Mouse (Mus musculus) small intestine, adult 2 months (tissue): ENCODE results near the gene Rims3. TPM values are rescaled to one million over a fixed set of nuclear protein-coding genes. Genes with fewer than 3 reads are reported as not detected.

Source experiments
- H3K27ac ChIP-seq: fragments of 200-500 bp; 2 replicates; pipeline ENCODE4 v1.5.1; 2012; ENCODE audit warnings: low read depth, low read length, control low read depth, inconsistent platforms; ENCODE audit not compliant: insufficient read depth
- H3K27me3 ChIP-seq: fragments of 200-500 bp; 2 replicates; pipeline ENCODE4 v1.6.1; 2012; ENCODE audit warnings: mild to moderate bottlenecking, moderate library complexity, low read length, inconsistent platforms; ENCODE audit not compliant: control insufficient read depth, insufficient read depth
- H3K36me3 ChIP-seq: fragments of 200-500 bp; 2 replicates; pipeline ENCODE4 v1.6.1; 2012; ENCODE audit warnings: mild to moderate bottlenecking, low read length, control low read depth, inconsistent platforms; ENCODE audit not compliant: control insufficient read depth, insufficient read depth
- H3K4me1 ChIP-seq: fragments of 200-500 bp; 2 replicates; pipeline ENCODE4 v1.6.1; 2012; ENCODE audit warnings: low read length, inconsistent platforms, mixed read lengths; ENCODE audit not compliant: control insufficient read depth, insufficient read depth, insufficient read length
- H3K4me3 ChIP-seq: fragments of 200-500 bp; 2 replicates; pipeline ENCODE4 v1.5.1; 2012; ENCODE audit warnings: low read depth, mild to moderate bottlenecking, control low read depth, inconsistent platforms, low read length, moderate library complexity
- CTCF ChIP-seq: fragments of 200-500 bp; IDR thresholded peaks from 2 replicates; pipeline ENCODE4 v1.5.1; 2012; ENCODE audit warnings: low read depth, mild to moderate bottlenecking, control low read depth, inconsistent platforms, low read length, moderate library complexity, mixed read lengths; ENCODE audit not compliant: insufficient replicate concordance, insufficient read length; ENCODE audit errors: extremely low read depth
- POLR2A ChIP-seq: fragments of 200-500 bp; IDR thresholded peaks from 2 replicates; pipeline ENCODE4 v1.6.1; 2012; ENCODE audit warnings: low read depth, mild to moderate bottlenecking, control low read depth, inconsistent platforms, low read length, moderate library complexity
- WGBS: fragments of 180-500 bp; shearing (Covaris S2); methylation state at CpG from one replicate; pipeline ENCODE4 v1.1.7; 2018; 5-methylcytosine and 5-hydroxymethylcytosine counted together
- polyA plus RNA-seq: library from polyadenylated mRNA; depleted of rRNA; stranded (reverse); fragments of >200 nt; gene quantifications from 2 replicates; pipeline ENCODE4 v1.2.3, GENCODE M21; 2012; rRNA removed

Rims3 gene
- polyA plus RNA-seq, 1 experiment: 0.51 TPM

DNA sequence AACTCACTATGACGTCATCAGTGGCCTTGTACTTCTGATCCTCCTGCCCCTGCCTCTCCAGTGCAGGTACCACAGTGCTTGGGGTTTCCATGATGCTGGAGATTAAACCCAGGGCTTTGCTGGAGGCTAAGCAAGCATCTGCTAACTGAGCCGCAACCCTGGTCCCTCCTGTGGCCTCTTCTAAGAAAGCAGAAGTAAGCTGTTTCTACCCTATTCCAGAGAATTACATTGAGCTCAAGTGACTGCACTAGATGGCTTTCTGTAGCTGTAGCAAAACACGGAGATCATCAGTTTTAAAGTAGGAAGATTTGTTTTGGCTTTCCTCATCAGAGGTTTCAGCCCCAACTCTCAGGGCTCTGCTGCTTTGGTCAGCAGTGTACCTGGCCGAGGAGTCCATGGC is 59.9 kb downstream of the Rims3 start:
- Histone ChIP-seq H3K4me1 (no peaks in the 10 kb centered on the region; the same call in 1 of the 2 replicates), H3K27ac (no peak overlapping the region), H3K4me3 (no peak overlapping the region), H3K36me3 (no peaks in the 10 kb centered on the region), H3K27me3 (no peaks in the 10 kb centered on the region)
- no peak for TF ChIP-seq POLR2A
- TF ChIP-seq CTCF: no peak
- 72% methylated on average over 4 of the region's 4 CpGs for WGBS

DNA sequence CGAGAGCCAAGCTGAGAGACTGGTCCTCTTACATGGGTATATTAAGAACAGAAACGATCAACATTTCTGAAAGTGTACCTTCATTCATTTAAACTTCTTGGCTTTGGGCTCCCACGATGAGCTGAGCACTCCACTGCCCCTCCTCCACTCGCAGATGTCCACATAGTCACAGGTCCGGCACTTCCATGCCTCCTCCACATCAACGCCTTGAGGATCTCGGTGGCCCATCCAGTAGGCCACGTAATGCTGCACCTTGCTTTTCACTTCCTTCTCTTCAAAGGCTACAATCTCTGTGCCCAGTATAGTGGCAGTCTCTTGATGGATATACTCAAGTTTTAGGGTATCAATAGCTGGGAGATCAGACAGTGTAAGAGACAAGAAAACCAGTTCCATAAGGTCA is 66.8 kb downstream of the Rims3 start:
- TF ChIP-seq CTCF: no peak
- TF ChIP-seq POLR2A: no peak
- no peak overlapping the region for H3K27ac ChIP-seq
- no peak overlapping the region for H3K4me3 ChIP-seq
- 88% methylated on average over 8 of the region's 8 CpGs for WGBS
- H3K4me1 ChIP-seq: no peaks in the 10 kb centered on the region
- no peaks in the 10 kb centered on the region for H3K27me3 ChIP-seq
- peaks cover 9% of the 10 kb centered on the region for H3K36me3 ChIP-seq

DNA sequence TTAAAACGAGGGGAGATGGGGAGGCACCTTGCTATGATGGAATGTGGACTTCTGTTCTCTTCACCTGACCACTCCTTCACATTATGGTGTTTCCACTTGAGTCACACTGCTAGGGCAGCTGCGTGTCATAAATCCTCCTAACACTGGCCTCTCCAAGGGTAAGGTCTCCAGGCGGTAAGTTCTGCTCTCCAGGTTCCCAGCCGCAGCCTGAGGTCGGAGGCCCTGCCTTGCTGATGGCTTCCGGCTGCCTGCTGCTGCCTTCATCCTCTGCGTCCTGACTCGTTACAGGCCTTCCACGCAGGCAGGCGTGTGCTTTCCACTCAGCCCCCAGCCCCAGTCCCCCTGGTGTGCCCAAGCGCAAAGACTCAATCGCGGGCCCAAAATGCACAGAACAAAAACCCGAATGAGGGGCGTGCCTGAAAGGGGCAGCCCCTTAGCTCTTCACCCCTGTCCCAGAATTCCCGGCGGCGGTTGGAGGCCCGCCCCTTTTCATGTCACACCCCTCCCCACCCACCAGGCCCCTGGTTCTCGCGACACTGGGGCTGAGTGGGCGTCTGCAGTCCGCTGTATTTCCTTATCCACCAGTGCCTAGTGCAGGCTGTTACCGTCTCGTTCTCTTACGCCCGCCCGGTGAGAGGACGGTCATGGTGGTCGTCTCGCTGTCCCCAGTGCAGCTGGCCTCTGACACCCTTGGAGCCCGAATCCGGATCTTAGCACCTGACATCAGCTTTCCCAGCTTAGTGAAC is 70.1 kb downstream of the Rims3 start, which contains the start of gene Exo5:
Gene Exo5, minus strand, starts transcription at position 464 of the 746 bp plus-strand sequence.
- H3K4me3 ChIP-seq: peak within 1 kb of the TSS; percentile 87
- H3K4me1 ChIP-seq: no peaks in the 10 kb centered on the region
- H3K27me3 ChIP-seq: no peaks in the 10 kb centered on the region
- peak within 1 kb of the TSS; percentile 94 for H3K27ac ChIP-seq
- TF ChIP-seq CTCF: no peak
- peak; percentile 83 for TF ChIP-seq POLR2A
- under 1% methylated on average over 33 of the region's 33 CpGs for WGBS
- H3K36me3 ChIP-seq: peaks cover 9% of the 10 kb centered on the region

DNA sequence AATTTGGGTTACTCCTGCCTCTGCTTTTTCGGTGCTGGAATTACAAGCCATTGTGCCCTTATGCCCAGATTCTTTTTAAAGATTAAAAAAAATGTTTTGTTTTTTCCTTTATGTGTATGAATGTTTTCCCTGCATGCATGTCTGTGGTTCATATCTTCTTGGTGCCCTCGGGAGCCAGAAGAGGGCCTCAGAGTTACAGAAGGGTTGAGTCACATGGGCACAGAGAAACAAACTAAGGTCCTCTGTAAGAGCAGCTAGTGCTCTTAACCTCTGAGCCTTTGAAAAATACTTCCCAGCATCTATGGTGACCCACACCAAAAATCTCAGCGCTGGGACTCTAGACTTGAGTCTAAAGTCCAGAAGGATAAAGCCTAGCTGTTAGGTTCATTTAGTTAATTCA is 70.8 kb downstream of the Rims3 start:
- TF ChIP-seq POLR2A (no peak), CTCF (no peak)
- no peaks in the 10 kb centered on the region for H3K4me1 ChIP-seq
- H3K4me3 ChIP-seq: no peak overlapping the region
- H3K27ac ChIP-seq: peak overlapping the region; percentile 94; the same call in 1 of the 2 replicates
- 9% methylated on average over 3 of the region's 3 CpGs for WGBS
- H3K27me3 ChIP-seq: no peaks in the 10 kb centered on the region
- peaks cover 9% of the 10 kb centered on the region for H3K36me3 ChIP-seq

DNA sequence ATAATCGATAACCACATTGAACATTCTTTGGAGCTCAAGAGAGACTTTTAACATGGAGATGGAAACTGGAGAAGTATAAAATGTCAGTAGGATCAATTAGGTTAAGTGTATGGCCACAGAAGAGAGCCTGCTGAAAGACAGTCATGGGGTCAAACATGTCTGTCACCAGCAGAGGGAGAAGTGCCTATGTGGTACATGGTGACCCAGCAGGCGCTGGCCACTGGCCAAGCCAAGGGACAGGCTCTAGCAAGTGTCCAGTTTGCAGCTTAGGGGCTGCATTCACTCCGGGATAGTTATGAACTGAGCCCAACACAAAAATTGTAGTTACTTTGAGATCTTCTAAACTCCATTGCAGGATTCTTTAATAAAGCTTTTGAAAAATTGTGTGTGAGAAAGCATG is 74.1 kb downstream of the Rims3 start:
- Histone ChIP-seq H3K27me3 (no peaks in the 10 kb centered on the region), H3K36me3 (peaks cover 3% of the 10 kb centered on the region; the same call in 1 of the 2 replicates), H3K27ac (no peak overlapping the region), H3K4me1 (no peaks in the 10 kb centered on the region), H3K4me3 (no peak overlapping the region)
- no peak for TF ChIP-seq POLR2A
- peak; percentile 18; the same call in 1 of the 2 replicates for TF ChIP-seq CTCF
- 82% methylated on average over 3 of the region's 3 CpGs for WGBS

DNA sequence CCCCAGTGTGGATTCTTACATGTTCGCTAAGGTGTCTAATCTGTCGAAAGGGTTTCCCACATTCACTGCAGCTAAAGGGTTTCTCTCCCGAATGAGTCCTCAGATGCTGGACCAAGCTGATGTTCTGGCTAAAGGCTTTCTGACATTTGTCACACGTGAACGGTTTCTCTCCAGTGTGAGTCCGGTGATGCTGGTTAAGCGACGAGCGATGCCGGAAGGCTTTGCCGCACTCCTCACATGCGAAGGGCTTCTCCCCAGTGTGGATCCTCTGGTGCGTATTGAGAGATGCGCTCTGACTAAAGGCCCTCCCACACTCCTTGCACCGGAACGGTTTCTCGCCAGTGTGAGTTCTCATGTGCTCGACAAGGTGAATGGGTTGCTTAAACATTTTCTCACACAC is 76.1 kb downstream of the Rims3 start:
- Histone ChIP-seq H3K27me3 (no peaks in the 10 kb centered on the region), H3K27ac (no peak overlapping the region), H3K36me3 (peaks cover 5% of the 10 kb centered on the region; the same call in 1 of the 2 replicates), H3K4me1 (peaks cover 4% of the 10 kb centered on the region; the same call in 1 of the 2 replicates), H3K4me3 (no peak overlapping the region)
- WGBS: 97% methylated on average over 18 of the region's 18 CpGs
- TF ChIP-seq CTCF: no peak
- TF ChIP-seq POLR2A: no peak

DNA sequence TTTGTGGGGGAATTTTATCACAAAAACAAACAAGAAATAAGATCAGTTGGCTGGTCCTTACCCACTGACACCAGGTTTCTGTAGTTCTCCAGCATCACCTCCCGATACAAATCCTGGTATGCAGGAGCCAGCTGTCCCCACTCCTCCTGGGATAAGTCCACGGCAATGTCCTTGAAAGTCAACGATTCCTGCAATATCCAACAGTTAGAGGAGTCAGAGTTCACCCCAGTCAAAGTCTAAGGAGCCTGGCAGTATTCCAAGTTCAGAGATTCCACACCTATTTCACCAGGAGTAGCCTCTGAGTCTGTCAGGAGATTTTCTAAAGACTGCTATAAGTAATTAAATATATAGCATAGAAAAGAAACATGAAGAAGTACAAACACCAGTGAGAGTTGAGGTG is 80.4 kb downstream of the Rims3 start:
- H3K27me3 ChIP-seq: no peaks in the 10 kb centered on the region
- H3K36me3 ChIP-seq: peaks cover 5% of the 10 kb centered on the region; the same call in 1 of the 2 replicates
- H3K27ac ChIP-seq: peak overlapping the region; percentile 51; the same call in 1 of the 2 replicates
- 24% methylated on average over 3 of the region's 3 CpGs for WGBS
- H3K4me1 ChIP-seq: peaks cover 4% of the 10 kb centered on the region; the same call in 1 of the 2 replicates
- H3K4me3 ChIP-seq: no peak overlapping the region
- TF ChIP-seq CTCF: no peak
- no peak for TF ChIP-seq POLR2A

Other genes with a start within 250 kb of the Rims3 start
- 18.6 and 21.0 TPM in 2 replicates for gene Cited4, start 188.2 kb upstream of the Rims3 start, polyA plus RNA-seq
- 3.0 and 4.3 TPM in 2 replicates for gene Kcnq4, start 106.2 kb upstream of the Rims3 start, polyA plus RNA-seq
- 103 and 247 TPM in 2 replicates for gene Nfyc, start 23.2 kb upstream of the Rims3 start, polyA plus RNA-seq
- gene Exo5, start 70.2 kb downstream of the Rims3 start, polyA plus RNA-seq: 1.3 and 2.8 TPM in 2 replicates
- gene Zfp69, start 96.9 kb downstream of the Rims3 start, polyA plus RNA-seq: 0.60 and 1.8 TPM in 2 replicates
- gene Smap2, start 162.4 kb downstream of the Rims3 start, polyA plus RNA-seq: 12.1 and 28.1 TPM in 2 replicates
- gene Col9a2, start 184.6 kb downstream of the Rims3 start, polyA plus RNA-seq: 0.18 and 0.53 TPM in 2 replicates
- gene Zmpste24, start 243.4 kb downstream of the Rims3 start, polyA plus RNA-seq: 5.8 and 10.4 TPM in 2 replicates